Mouse (Mus musculus) mature B cell (primary cell): ENCODE measurements at regions not wholly inside any gene's neighbourhood (a gene's known extent, or its start where the extent isn't known, plus 50 kb on each side); places are given as distances from the start of the nearest gene placed in this dataset.
"Not testable (repeated sequence)": the region's sequence is repeated elsewhere in the genome, so short reads cannot be mapped to it uniquely, and the experiment has no call there.

ENCODE experiments used
- in situ Hi-C: fragments of 300-500 bp; cut with MboI; formaldehyde crosslinking; loops from 2 replicates; pipeline ENCODE4 v1.14.3; 2019

- in situ Hi-C loops = no loop called here
Observed at GRCm38 (mm10) chr5:64585076-64585786, 218.0 kb upstream of the Klf3 start.

- in situ Hi-C loops = no loop called here
Observed at GRCm38 (mm10) chr5:64586316-64586715, 216.9 kb upstream of the Klf3 start.

DNA sequence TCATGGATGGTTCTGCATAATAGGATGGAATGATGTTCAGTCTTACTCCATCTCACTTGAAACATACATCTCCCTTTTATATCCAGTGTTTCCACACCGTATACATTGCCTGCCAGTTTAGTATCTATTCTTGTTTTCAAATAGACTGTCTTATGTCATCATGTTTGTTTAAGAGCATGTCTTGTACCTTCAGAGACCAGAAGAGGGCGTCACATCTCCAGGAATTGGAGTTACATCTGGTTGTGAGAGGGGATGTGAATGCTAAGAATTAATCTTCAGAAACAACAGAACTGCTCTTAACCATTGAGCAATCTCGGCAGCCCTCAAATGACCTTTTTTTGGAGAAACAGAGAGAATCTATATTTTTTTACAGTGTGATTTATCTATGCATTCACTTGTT lies 216.3 kb upstream of the Klf3 start:
- in situ Hi-C loops = no loop called here

DNA sequence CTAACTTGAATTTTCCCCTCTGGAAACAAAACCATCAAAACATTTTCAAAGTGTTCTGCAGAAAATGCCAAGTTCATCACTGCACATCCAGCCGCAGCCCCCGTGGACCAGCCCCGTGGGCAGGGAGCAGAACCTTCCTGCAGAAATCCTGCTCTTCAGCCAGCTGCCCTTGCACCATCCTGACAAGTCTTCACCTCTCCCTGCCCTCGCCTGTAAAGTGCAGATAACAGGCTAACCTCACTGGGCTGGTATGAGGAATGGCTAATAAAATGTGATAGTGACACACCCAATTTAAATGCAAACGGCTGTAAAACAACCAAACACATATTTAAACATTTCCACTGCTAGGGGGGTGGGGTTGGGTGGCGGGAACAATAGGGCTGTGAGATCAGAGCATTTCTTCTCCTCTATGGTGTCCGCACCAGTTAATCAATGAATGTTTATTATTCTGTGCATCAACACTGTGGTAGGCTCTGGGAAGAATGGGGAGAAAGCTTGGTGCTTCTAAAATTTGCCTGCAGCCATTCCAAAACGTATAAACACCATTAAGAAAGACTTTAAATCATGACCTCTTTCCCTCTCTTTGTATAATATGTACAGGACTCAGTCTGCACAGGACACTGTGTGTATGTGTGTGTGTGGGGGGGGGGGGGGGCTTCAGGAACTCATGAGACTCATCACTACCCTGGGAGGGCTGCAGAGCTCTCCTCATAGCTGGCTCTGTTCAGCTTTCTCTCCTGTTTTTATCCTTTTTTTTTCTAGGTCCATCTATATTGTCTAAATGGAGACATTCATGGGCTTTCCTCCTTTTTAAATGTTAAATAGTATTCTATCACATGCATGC lies 215.1 kb upstream of the Klf3 start:
- in situ Hi-C loops = no loop called here

- in situ Hi-C loops = not testable (repeated sequence)
Observed at GRCm38 (mm10) chr5:64588768-64589167, 214.4 kb upstream of the Klf3 start.

- in situ Hi-C loops = no loop called here
Observed at GRCm38 (mm10) chr5:64590036-64590435, 213.2 kb upstream of the Klf3 start.

DNA sequence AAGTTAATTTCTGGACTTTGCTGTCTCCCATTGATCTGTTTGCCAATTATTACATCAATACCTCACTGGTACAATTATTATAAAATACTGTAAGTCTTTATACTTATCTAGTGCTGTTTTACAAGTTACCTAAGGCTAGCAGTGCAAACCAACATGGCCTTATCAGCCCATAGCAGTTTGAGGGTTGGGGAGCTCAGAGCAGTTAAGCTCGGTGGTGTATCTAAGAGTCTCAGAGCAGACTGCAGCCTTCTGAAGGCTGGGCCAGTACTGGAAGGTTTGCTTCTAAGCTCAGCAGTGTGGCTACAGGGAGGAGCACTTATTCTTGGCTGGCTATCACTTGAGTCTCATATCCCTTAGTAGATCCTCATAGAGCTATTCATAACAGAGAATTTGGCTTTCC lies 212.4 kb upstream of the Klf3 start:
- in situ Hi-C loops = no loop called here

GRCm38 (mm10) chr5:64591792-64592191 lies 211.4 kb upstream of the Klf3 start:
- in situ Hi-C loops = no loop called here

DNA sequence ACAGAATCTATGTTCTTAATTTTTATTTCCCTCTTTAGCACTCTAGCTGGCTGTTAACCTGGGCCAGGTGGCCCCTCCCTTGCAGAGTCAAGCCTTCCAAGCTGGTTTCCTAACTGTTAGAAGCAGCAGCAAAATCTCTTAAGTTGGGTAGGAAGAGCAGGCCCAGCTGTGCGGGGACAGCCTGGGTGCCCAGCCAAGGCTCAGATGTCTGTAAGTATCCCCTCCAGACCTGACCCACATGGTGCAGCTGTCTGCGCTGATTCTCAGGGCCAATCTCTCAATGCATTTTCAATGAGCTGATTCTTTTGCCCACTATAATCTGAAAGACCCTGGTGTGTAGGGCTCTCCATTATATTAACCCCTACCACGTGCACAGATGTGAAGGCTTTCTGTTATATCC lies 208.0 kb upstream of the Klf3 start:
- in situ Hi-C loops = no loop called here

DNA sequence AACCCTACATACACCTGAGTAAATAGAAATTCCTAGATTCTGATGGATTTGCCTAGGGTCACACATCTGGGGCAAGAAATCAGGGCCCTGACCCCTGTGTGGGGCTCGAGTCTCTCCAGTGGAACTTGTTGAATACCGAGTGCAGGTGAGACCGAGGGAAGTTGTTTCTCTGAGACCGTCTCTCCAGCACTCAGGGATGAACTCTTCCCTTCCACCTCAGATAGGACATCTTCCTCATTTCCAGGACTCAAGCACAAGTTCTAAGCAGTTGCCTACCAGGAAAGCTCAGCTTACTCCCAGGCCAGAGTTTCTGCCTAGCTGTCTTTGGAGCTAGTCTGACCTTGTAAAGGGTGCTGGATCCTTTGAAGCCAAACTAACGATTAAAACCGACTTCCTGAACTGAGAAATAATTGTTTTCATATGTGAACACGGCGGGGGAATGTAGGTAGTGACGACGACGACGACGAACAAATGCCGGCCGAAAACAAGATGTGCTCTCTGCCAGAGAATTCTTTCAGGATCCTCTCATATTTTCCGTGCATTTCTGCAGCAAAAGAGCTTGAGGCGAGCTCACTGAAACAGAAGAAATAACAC lies 207.3 kb upstream of the Klf3 start:
- in situ Hi-C loops = no loop called here

GRCm38 (mm10) chr5:64597021-64597420 lies 206.2 kb upstream of the Klf3 start:
- in situ Hi-C loops = no loop called here

- in situ Hi-C loops = no loop called here
Observed at GRCm38 (mm10) chr5:64597451-64597850, 205.7 kb upstream of the Klf3 start.

- in situ Hi-C loops = no loop called here
Observed at GRCm38 (mm10) chr5:64598606-64599005, 204.6 kb upstream of the Klf3 start.

GRCm38 (mm10) chr5:64599015-64599414 lies 204.2 kb upstream of the Klf3 start:
- in situ Hi-C loops = no loop called here

DNA sequence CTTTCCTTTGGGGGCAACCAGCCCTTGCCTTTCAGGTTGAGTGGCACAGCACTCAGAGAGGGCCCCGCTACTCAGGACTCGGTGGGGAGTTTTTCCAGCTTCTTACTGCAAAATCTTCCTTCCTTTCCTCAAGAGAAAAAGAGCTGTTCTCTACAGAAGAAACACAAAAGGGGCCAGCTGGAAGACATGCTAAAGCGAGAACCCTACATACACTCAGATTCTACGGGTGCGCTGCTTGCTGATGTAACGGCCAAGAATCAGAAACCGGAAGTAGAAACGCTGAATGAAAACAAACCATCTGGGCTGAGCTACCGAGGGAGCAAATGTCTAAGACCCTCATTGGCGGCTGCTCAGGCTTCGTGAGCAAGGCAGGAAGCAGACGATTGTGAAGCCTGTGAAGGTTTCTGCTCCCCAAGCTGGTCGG lies 203.3 kb upstream of the Klf3 start:
- in situ Hi-C loops = no loop called here

DNA sequence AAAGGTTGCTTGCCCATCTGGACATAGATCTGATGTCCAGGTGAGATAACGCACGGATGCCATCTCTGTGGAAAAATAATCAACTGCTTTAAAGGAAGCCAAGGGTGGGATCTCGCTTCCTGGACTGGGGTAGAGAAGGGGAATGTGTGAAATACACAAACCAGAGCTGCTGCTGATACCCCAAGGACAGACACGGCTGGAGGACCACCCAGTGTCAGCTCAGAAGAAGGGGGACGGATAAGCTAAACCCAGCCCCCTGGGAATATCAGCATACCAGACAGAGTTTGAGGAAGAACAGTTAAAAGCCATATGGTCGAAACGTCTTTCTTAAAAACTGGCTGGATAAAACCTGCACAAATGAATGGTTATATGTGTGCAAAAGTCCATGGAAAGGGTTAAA lies 202.8 kb upstream of the Klf3 start:
- in situ Hi-C loops = no loop called here

- in situ Hi-C loops = no loop called here
Observed at GRCm38 (mm10) chr5:64600811-64601210, 202.4 kb upstream of the Klf3 start.

DNA sequence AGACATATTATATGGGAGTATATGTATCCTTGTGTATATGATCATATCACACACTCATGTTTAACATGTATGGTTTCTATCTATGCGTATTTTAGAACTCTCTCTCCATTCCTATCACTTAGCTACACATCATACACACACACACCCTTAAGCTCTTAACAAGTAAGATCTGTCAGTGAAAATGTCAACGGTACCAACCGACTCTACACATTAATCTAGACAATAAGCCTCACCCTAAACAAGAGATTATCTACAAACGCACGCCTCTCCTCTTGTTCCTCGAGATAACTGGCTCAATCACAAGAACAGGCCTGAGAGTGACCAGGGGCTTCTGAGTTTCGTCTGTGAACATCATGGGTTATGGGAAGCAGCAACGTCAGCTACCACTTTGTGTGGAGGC lies 201.9 kb upstream of the Klf3 start:
- in situ Hi-C loops = no loop called here

GRCm38 (mm10) chr5:64601832-64602231 lies 201.4 kb upstream of the Klf3 start:
- in situ Hi-C loops = no loop called here

GRCm38 (mm10) chr5:64602356-64602936 lies 200.7 kb upstream of the Klf3 start:
- in situ Hi-C loops = no loop called here

- in situ Hi-C loops = no loop called here
Observed at GRCm38 (mm10) chr5:64602996-64603755, 200.0 kb upstream of the Klf3 start.

DNA sequence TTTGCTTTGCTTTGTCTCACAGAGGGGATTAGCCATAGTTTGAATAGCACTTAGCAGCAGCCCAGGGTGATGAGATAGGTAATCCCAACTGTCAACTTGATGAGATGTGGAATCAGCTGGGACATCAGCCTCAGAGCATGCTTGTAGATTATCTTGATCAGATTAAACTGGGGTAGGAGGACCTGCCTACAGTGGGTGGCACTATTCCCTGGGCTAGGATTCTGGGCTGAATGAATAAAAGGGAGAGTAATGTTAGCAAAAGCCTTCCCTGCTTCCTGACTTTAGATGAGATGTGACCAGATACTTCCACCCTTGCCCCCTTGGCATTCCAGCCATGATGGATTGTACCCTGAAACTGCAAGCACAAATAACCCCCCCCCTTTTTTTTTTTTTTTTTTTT lies 198.0 kb upstream of the Klf3 start:
- in situ Hi-C loops = no loop called here
